Mouse (Mus musculus) forebrain, embryonic 15.5 days (tissue): ENCODE results near the gene Hapln4. TPM values are rescaled to one million over a fixed set of nuclear protein-coding genes. Genes with fewer than 3 reads are reported as not detected.

ENCODE experiments used
- microRNA-seq: library from miRNA; unstranded; fragments of <30 nt; microRNA quantifications from one replicate; pipeline ENCODE4, GENCODE M21; 2016
- polyA plus RNA-seq: library from polyadenylated mRNA; unstranded; fragments of >200 nt; fragmentation: Nextera tagmentation; extraction: Ambion mirVana; gene quantifications from 2 replicates; pipeline ENCODE4 v1.2.1, GENCODE M21; 2015

The Hapln4 gene
- polyA plus RNA-seq, 1 experiment from 2014 or later, result 0.38 TPM

Small RNAs within 50 kb of the gene (microRNA-seq; reads per million reads assigned to microRNA genes)
- 2.9 reads per million, percentile 6 among the genes with 10 or more reads in this experiment for gene Mir7066

Other genes with a start within 250 kb of the Hapln4 start
- gene Cilp2, start 195.8 kb upstream of the Hapln4 start, polyA plus RNA-seq, result 3.6 and 4.0 TPM in 2 replicates
- 3.4 and 3.8 TPM in 2 replicates for gene Tssk6, start 181.3 kb upstream of the Hapln4 start, polyA plus RNA-seq
- 173 and 179 TPM in 2 replicates for gene Ndufa13, start 180.9 kb upstream of the Hapln4 start, polyA plus RNA-seq
- 8.9 and 9.0 TPM in 2 replicates for gene Yjefn3, start 180.7 kb upstream of the Hapln4 start, polyA plus RNA-seq
- 28.3 and 35.5 TPM in 2 replicates for gene Gatad2a, start 87.1 kb upstream of the Hapln4 start, polyA plus RNA-seq
- gene Mau2, start 40.7 kb upstream of the Hapln4 start, polyA plus RNA-seq, result 84.5 and 85.9 TPM in 2 replicates
- 60.9 and 66.5 TPM in 2 replicates for gene Sugp1, start 40.6 kb upstream of the Hapln4 start, polyA plus RNA-seq
- 1.3 and 1.5 TPM in 2 replicates for gene Tm6sf2, start 10.5 kb upstream of the Hapln4 start, polyA plus RNA-seq
- 144 and 152 TPM in 2 replicates for gene Ncan, start 37.4 kb downstream of the Hapln4 start, polyA plus RNA-seq
- gene Nr2c2ap, start 47.9 kb downstream of the Hapln4 start, polyA plus RNA-seq, result 43.0 and 43.3 TPM in 2 replicates
- 11.5 and 13.4 TPM in 2 replicates for gene Rfxank, start 55.7 kb downstream of the Hapln4 start, polyA plus RNA-seq
- 48.4 and 50.3 TPM in 2 replicates for gene Borcs8, start 56.0 kb downstream of the Hapln4 start, polyA plus RNA-seq
- 0.22 and 0.23 TPM in 2 replicates for gene Mef2b, start 56.3 kb downstream of the Hapln4 start, polyA plus RNA-seq
- 54.2 and 58.1 TPM in 2 replicates for gene Tmem161a, start 88.9 kb downstream of the Hapln4 start, polyA plus RNA-seq
- gene Slc25a42, start 128.8 kb downstream of the Hapln4 start, polyA plus RNA-seq, result 3.8 and 4.4 TPM in 2 replicates
- gene Sugp2, start 150.8 kb downstream of the Hapln4 start, polyA plus RNA-seq, result 83.3 and 85.6 TPM in 2 replicates
- 90.3 and 94.5 TPM in 2 replicates for gene Armc6, start 151.0 kb downstream of the Hapln4 start, polyA plus RNA-seq
- 52.5 and 55.7 TPM in 2 replicates for gene Homer3, start 199.4 kb downstream of the Hapln4 start, polyA plus RNA-seq
- 52.2 and 53.8 TPM in 2 replicates for gene Ddx49, start 219.0 kb downstream of the Hapln4 start, polyA plus RNA-seq
- gene Cope, start 219.1 kb downstream of the Hapln4 start, polyA plus RNA-seq, result 266 and 271 TPM in 2 replicates
- gene Cers1, start 232.3 kb downstream of the Hapln4 start, polyA plus RNA-seq, result 31.3 and 31.9 TPM in 2 replicates
- gene Gdf1, start 246.4 kb downstream of the Hapln4 start, polyA plus RNA-seq, result 0.87 and 5.1 TPM in 2 replicates